Mouse (Mus musculus): ENCODE data around the gene Evc2. TPM values are rescaled to one million over a fixed set of nuclear protein-coding genes. Genes with fewer than 3 reads are reported as not detected.

The Evc2 gene
- not detected in 2 replicates for polyA plus RNA-seq (2012)

- no peak for TF ChIP-seq GATA1 (IDR thresholded peaks at IDR 0.05; ENCODE audit: low read length)
These were observed at the start of gene Evc2 for GRCm38 (mm10) chr5:37338288-37338687. Gene Evc2, plus strand, starts transcription at chr5:37338499.

GRCm38 (mm10) chr5:37289236-37289635, 49.1 kb upstream of the Evc2 start:
- TF ChIP-seq GATA1 (IDR thresholded peaks at IDR 0.05; ENCODE audit: low read length) = no peak

- no peak for TF ChIP-seq GATA1 (IDR thresholded peaks at IDR 0.05; ENCODE audit: low read length)
These were observed 47.3 kb upstream of the Evc2 start for GRCm38 (mm10) chr5:37290983-37291382.

- TF ChIP-seq GATA1 (IDR thresholded peaks at IDR 0.05; ENCODE audit: low read length) = no peak
These were observed 41.6 kb upstream of the Evc2 start for GRCm38 (mm10) chr5:37296717-37297116.

- no peak for TF ChIP-seq GATA1 (IDR thresholded peaks at IDR 0.05; ENCODE audit: low read length)
These were observed 39.9 kb upstream of the Evc2 start for GRCm38 (mm10) chr5:37298370-37298769.

- no peak for TF ChIP-seq GATA1 (IDR thresholded peaks at IDR 0.05; ENCODE audit: low read length)
These were observed 28.3 kb upstream of the Evc2 start for GRCm38 (mm10) chr5:37310026-37310425.

GRCm38 (mm10) chr5:37312980-37313722, 25.1 kb upstream of the Evc2 start:
- TF ChIP-seq GATA1 (IDR thresholded peaks at IDR 0.05; ENCODE audit: low read length) = no peak

GRCm38 (mm10) chr5:37318715-37319114, 19.6 kb upstream of the Evc2 start:
- TF ChIP-seq GATA1 (IDR thresholded peaks at IDR 0.05; ENCODE audit: low read length) = no peak

- no peak for TF ChIP-seq GATA1 (IDR thresholded peaks at IDR 0.05; ENCODE audit: low read length)
These were observed 18.1 kb upstream of the Evc2 start for GRCm38 (mm10) chr5:37320174-37320573.

- no peak for TF ChIP-seq GATA1 (IDR thresholded peaks at IDR 0.05; ENCODE audit: low read length)
These were observed 17.5 kb upstream of the Evc2 start for GRCm38 (mm10) chr5:37320761-37321160.

GRCm38 (mm10) chr5:37326675-37327074, 11.6 kb upstream of the Evc2 start:
- no peak for TF ChIP-seq GATA1 (IDR thresholded peaks at IDR 0.05; ENCODE audit: low read length)

- no peak for TF ChIP-seq GATA1 (IDR thresholded peaks at IDR 0.05; ENCODE audit: low read length)
These were observed 7.7 kb upstream of the Evc2 start for GRCm38 (mm10) chr5:37330449-37331132.

GRCm38 (mm10) chr5:37331133-37331505, 7.2 kb upstream of the Evc2 start:
- no peak for TF ChIP-seq GATA1 (IDR thresholded peaks at IDR 0.05; ENCODE audit: low read length)

- no peak for TF ChIP-seq GATA1 (IDR thresholded peaks at IDR 0.05; ENCODE audit: low read length)
These were observed 6.2 kb upstream of the Evc2 start for GRCm38 (mm10) chr5:37332066-37332465.

GRCm38 (mm10) chr5:37335061-37335460, 3.2 kb upstream of the Evc2 start:
- TF ChIP-seq GATA1 (IDR thresholded peaks at IDR 0.05; ENCODE audit: low read length) = no peak

GRCm38 (mm10) chr5:37336485-37337105, 1.7 kb upstream of the Evc2 start, which contains the start of gene Evc:
Gene Evc, minus strand, starts transcription at chr5:37336894.
- TF ChIP-seq GATA1 (IDR thresholded peaks at IDR 0.05; ENCODE audit: low read length) = no peak
